Mouse (Mus musculus) bone marrow macrophage, adult 2 months (primary cell): Measurements from ENCODE around the gene Gm16503.

Experiments
- CTCF ChIP-seq: IDR thresholded peaks from 2 replicates; pipeline ENCODE4 v1.5.1; 2012; ENCODE audit warnings: low read depth, mild to moderate bottlenecking, low read length, moderate library complexity
- POLR2A ChIP-seq: IDR thresholded peaks from 2 replicates; pipeline ENCODE4 v1.6.1; 2012; ENCODE audit warnings: mild to moderate bottlenecking, low read depth, low read length, borderline replicate concordance

DNA sequence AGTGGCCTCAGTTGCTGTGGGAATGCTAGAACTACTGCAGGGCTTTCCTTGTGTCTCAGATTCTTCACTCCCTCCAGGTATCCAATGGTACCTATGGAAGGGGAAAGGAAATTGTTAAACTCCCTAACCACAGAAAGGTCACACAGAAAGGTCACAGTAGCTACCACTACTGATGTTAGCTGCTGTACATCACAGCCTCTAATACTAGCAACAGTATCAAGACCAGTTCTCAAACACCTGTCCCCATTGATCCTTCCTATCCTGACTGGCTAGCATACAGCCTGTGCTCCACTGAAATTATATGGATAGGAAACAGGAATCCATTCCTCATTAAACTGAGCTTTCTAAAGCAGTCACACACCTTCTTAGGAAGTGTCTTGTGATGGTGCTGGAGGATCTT lies 19.9 kb upstream of the Gm16503 start:
- TF ChIP-seq CTCF (no peak), POLR2A (no peak)
